Mouse (Mus musculus): Measurements from ENCODE around the gene 2210010C04Rik. TPM values are rescaled to one million over a fixed set of nuclear protein-coding genes. Genes with fewer than 3 reads are reported as not detected.
"Not testable (repeated sequence)": the region's sequence is repeated elsewhere in the genome, so short reads cannot be mapped to it uniquely, and the experiment has no call there.

The 2210010C04Rik gene
- polyA plus RNA-seq, 1 experiment, result 0.06 TPM

GRCm38 (mm10) chr6:41025873-41026650 lies 9.2 kb downstream of the 2210010C04Rik start:
- no peak for DNase-seq (ENCODE audit: extremely low spot score in 1 of 2, low spot score in 1 of 2)

GRCm38 (mm10) chr6:41019140-41019539 lies 16.2 kb downstream of the 2210010C04Rik start:
- no peak for DNase-seq (ENCODE audit: extremely low spot score in 1 of 2, low spot score in 1 of 2)

GRCm38 (mm10) chr6:41018629-41019028 lies 16.7 kb downstream of the 2210010C04Rik start:
- DNase-seq (ENCODE audit: extremely low spot score in 1 of 2, low spot score in 1 of 2), result no peak

GRCm38 (mm10) chr6:41015065-41015464 lies 20.2 kb downstream of the 2210010C04Rik start:
- DNase-seq (ENCODE audit: extremely low spot score in 1 of 2, low spot score in 1 of 2), result peak in 1 of 2 experiments; percentile 40

GRCm38 (mm10) chr6:40999379-40999778 lies 35.9 kb downstream of the 2210010C04Rik start, which contains the start of gene Gm2663:
TSS of gene Gm2663 (minus strand) at chr6:40999479.
- DNase-seq (ENCODE audit: extremely low spot score in 1 of 2, low spot score in 1 of 2), result not testable (repeated sequence)

Other genes with a start within 250 kb of the 2210010C04Rik start
- 0.29 TPM in 1 of 2 replicates, not detected in the other for gene Moxd2, start 148.0 kb downstream of the 2210010C04Rik start, polyA plus RNA-seq (2012; rRNA removed)
- gene Prss58, start 135.1 kb downstream of the 2210010C04Rik start, polyA plus RNA-seq (2012; rRNA removed), result not detected in 2 replicates
- gene 1700074P13Rik, start 95.0 kb downstream of the 2210010C04Rik start, polyA plus RNA-seq (2012; rRNA removed), result not detected in 2 replicates
- not detected in 2 replicates for gene Gm4744, start 83.6 kb downstream of the 2210010C04Rik start, polyA plus RNA-seq (2012; rRNA removed)
- not detected in 2 replicates for gene 1810009J06Rik, start 70.8 kb downstream of the 2210010C04Rik start, polyA plus RNA-seq (2012; rRNA removed)
- gene Gm2663, start 36.0 kb downstream of the 2210010C04Rik start, polyA plus RNA-seq (2012; rRNA removed), result not detected in 2 replicates